Mouse (Mus musculus): Measurements from ENCODE around the gene Ndufaf3. TPM values are rescaled to one million over a fixed set of nuclear protein-coding genes. Genes with fewer than 3 reads are reported as not detected.
"Not testable (repeated sequence)": the region's sequence is repeated elsewhere in the genome, so short reads cannot be mapped to it uniquely, and the experiment has no call there.

Ndufaf3 gene
- total RNA-seq (2014; rRNA removed; ENCODE audit: low replicate concordance) (41.3 and 84.4 TPM in 2 replicates), polyA plus RNA-seq (2015; fragmentation: Nextera tagmentation; extraction: Ambion mirVana) (82.6 and 86.1 TPM in 2 replicates)

DNA sequence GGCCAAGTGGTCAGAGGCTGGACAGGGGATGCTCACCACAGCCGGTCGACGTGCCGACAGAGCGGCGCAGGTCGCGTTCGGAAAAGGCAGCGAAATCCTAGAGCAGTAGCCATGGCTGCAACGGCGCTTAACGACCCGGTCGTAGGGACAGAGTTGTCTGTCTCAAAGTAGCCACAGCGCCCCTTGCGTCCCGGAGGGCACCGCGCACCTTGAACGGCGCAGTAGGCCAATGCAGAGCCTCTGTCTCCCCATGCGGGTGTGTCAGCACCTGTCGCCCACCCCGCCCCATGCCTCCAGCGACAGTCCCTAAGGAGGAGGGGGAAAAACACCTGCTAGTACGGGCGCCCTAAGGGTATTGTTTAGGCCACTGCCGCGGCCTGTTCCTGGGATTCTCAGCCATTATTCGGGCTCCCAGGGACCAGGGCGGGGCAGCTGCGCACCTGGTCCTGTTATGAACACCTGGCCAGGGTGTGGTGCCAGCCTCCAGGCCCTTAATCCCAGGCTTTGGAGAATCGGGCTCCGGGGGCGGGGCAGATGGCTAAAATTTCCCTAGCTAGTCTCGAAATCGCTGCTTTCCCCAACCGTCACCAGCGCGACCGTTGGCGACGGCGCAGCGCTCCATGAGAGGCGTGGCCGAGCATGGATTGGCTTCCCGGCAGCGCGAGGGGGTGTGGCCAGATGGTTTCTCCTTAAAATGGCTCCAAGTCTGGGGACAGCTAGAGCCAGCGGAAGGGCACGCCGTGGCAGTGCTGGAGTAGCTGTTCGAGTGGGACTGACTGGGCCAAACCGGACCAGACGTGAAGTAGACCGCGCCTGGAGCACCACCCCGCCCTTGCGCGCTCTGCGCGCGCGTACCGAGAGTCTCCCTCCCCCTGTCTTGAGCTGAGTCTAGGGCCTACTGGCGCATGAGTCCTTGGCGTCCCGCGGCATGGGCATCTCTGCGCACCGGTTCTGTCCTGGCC, at the start of gene Ndufaf3:
Ndufaf3 (minus strand) TSS at position 620 of the 962 bp plus-strand sequence.
- Histone ChIP-seq H3K9me3 (replicated peaks; ENCODE audit: control insufficient read depth, low read length) (no peaks in the 10 kb centered on the region), H3K36me3 (replicated peaks; ENCODE audit: control insufficient read depth, insufficient read depth, low read length) (peaks cover 45% of the 10 kb centered on the region), H3K27ac (ENCODE audit: low read depth) (peak within 1 kb of the TSS; percentile 95), H3K4me3 (ENCODE audit: low read depth, low read length) (peak within 1 kb of the TSS; percentile 76), H3K27me3 (ENCODE audit: control insufficient read depth, insufficient read depth, low read length) (no peaks in the 10 kb centered on the region), H3K4me2 (ENCODE audit: low read depth, low read length) (peak within 1 kb of the TSS; percentile 98), H3K4me1 (ENCODE audit: control insufficient read depth, insufficient read depth) (peaks cover 34% of the 10 kb centered on the region), H3K9ac (replicated peaks; ENCODE audit: low read depth, low read length) (peak within 1 kb of the TSS; percentile 75)
- peak; percentile 96 for DNase-seq (ENCODE audit: low spot score)
- 0 out of 2 replicates have a peak, but pooled peaks have one; percentile 53 for TF ChIP-seq EP300 (IDR thresholded peaks at IDR 0.05; ENCODE audit: low read depth)
- TF ChIP-seq CTCF (IDR thresholded peaks at IDR 0.05; ENCODE audit: low read depth), result peak; percentile 89
- ATAC-seq (ENCODE audit: insufficient read depth, low read depth), result peak; percentile 87
- WGBS, result under 1% methylated on average over 73 of the region's 73 CpGs

DNA sequence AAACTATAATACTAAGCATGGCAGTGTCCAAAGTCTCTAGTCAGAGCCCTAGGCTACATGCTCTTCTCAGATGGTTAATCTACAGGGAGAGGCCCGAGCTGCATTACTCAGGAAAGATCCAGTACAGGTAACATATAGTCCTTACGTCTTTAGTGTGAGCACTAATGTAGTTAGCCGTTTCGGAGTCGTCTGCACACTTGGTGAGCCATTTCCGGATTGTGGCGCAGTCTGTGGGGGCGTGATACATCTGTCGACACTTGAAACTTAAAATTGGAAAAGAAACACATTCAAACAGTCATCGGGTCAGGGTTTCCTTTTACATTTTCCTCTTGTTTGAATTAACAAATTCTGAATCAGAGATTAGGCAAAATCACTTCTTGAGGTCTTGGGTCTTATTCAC, 44.3 kb upstream of the Ndufaf3 start:
- Histone ChIP-seq H3K36me3 (replicated peaks; ENCODE audit: control insufficient read depth, insufficient read depth, low read length) (peaks cover 99% of the 10 kb centered on the region), H3K9ac (replicated peaks; ENCODE audit: low read depth, low read length) (no peak overlapping the region), H3K4me2 (ENCODE audit: low read depth, low read length) (no peak overlapping the region), H3K4me1 (ENCODE audit: control insufficient read depth, insufficient read depth) (no peaks in the 10 kb centered on the region), H3K27ac (ENCODE audit: low read depth) (no peak overlapping the region), H3K9me3 (replicated peaks; ENCODE audit: control insufficient read depth, low read length) (no peaks in the 10 kb centered on the region), H3K4me3 (ENCODE audit: low read depth, low read length) (no peak overlapping the region), H3K27me3 (ENCODE audit: control insufficient read depth, insufficient read depth, low read length) (no peaks in the 10 kb centered on the region)
- TF ChIP-seq CTCF (IDR thresholded peaks at IDR 0.05; ENCODE audit: low read depth) (no peak), EP300 (IDR thresholded peaks at IDR 0.05; ENCODE audit: low read depth) (no peak)
- no peak for DNase-seq (ENCODE audit: low spot score)
- no peak for ATAC-seq (ENCODE audit: insufficient read depth, low read depth)
- 90% methylated on average over 10 of the region's 10 CpGs for WGBS

DNA sequence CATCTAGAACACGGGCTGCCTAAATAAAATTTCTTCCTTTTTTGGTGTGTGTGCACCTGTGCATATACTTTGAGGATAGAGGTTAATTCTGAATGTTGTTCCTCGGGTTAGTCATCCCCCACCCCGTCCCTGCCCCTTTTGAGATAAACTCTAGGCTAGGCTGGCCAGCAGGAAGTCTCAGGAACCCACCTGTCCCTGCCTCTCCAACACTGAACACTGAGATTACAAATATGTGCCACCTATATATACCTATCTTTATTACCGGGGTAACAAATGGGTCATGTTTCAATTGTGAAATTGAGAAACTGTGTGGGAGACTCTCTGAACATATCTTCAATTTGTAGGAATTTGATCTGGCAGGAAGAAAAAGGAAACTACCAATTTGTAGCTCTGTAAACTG, 41.7 kb upstream of the Ndufaf3 start:
- TF ChIP-seq CTCF (IDR thresholded peaks at IDR 0.05; ENCODE audit: low read depth), result no peak
- no peak for TF ChIP-seq EP300 (IDR thresholded peaks at IDR 0.05; ENCODE audit: low read depth)
- no peak for DNase-seq (ENCODE audit: low spot score)
- no peak for ATAC-seq (ENCODE audit: insufficient read depth, low read depth)
- WGBS, result 74% methylated on average over 4 of the region's 4 CpGs
- no peaks in the 10 kb centered on the region for H3K9me3 ChIP-seq (replicated peaks; ENCODE audit: control insufficient read depth, low read length)
- H3K4me2 ChIP-seq (ENCODE audit: low read depth, low read length), result no peak overlapping the region
- H3K4me3 ChIP-seq (ENCODE audit: low read depth, low read length), result no peak overlapping the region
- H3K4me1 ChIP-seq (ENCODE audit: control insufficient read depth, insufficient read depth), result no peaks in the 10 kb centered on the region
- H3K9ac ChIP-seq (replicated peaks; ENCODE audit: low read depth, low read length), result no peak overlapping the region
- peaks cover 94% of the 10 kb centered on the region for H3K36me3 ChIP-seq (replicated peaks; ENCODE audit: control insufficient read depth, insufficient read depth, low read length)
- no peaks in the 10 kb centered on the region for H3K27me3 ChIP-seq (ENCODE audit: control insufficient read depth, insufficient read depth, low read length)
- no peak overlapping the region for H3K27ac ChIP-seq (ENCODE audit: low read depth)

DNA sequence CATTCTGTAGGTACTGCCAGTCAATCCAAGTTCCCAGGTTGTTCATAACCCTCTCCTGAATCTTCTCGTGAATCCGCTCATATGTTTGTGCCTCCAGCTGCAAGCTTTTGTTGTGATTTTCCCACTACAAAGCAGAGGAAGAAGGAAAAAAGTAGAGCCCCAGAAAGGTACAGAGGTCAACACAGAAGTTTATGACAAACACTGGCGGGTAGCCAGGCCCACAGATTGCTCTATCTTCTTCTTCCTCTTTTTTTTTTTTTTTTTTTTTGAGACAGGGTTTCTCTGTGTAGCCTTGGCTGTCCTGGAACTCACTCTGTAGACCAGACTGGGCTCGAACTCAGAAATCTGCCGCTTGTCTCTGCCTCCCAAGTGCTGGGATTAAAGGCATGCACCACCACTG, 40.7 kb upstream of the Ndufaf3 start:
- not testable (repeated sequence) for ATAC-seq (ENCODE audit: insufficient read depth, low read depth); H3K9ac ChIP-seq (replicated peaks; ENCODE audit: low read depth, low read length); H3K4me2 ChIP-seq (ENCODE audit: low read depth, low read length); H3K27ac ChIP-seq (ENCODE audit: low read depth); DNase-seq (ENCODE audit: low spot score); H3K9me3 ChIP-seq (replicated peaks; ENCODE audit: control insufficient read depth, low read length); H3K4me1 ChIP-seq (ENCODE audit: control insufficient read depth, insufficient read depth); H3K27me3 ChIP-seq (ENCODE audit: control insufficient read depth, insufficient read depth, low read length); H3K4me3 ChIP-seq (ENCODE audit: low read depth, low read length)
- 76% methylated on average over 5 of the region's 5 CpGs for WGBS
- peaks cover 94% of the 10 kb centered on the region for H3K36me3 ChIP-seq (replicated peaks; ENCODE audit: control insufficient read depth, insufficient read depth, low read length)

DNA sequence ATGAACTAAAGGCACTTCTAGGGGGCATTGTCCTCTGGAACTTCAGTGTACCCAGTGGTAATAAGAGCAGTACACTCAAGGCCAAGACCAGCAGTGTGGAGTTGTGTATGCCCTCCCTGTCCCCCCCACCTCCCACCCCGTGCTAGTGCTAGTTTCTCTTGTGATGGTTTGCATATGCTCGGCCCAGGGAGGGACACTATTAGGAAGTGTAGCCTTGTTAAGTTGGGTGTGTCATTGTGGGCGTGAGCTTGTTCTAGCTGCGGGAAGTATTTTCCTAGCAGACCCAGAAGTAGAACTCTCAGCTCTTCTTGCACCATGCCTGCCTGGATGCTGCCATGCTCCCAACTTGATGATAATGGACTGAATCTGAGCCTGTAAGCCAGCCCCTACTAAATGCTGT, 34.8 kb upstream of the Ndufaf3 start:
- DNase-seq (ENCODE audit: low spot score) (no peak), ATAC-seq (ENCODE audit: insufficient read depth, low read depth) (no peak)
- Histone ChIP-seq H3K36me3 (replicated peaks; ENCODE audit: control insufficient read depth, insufficient read depth, low read length) (peaks cover 39% of the 10 kb centered on the region), H3K4me3 (ENCODE audit: low read depth, low read length) (no peak overlapping the region), H3K4me2 (ENCODE audit: low read depth, low read length) (no peak overlapping the region), H3K27ac (ENCODE audit: low read depth) (no peak overlapping the region), H3K27me3 (ENCODE audit: control insufficient read depth, insufficient read depth, low read length) (no peaks in the 10 kb centered on the region), H3K9me3 (replicated peaks; ENCODE audit: control insufficient read depth, low read length) (no peaks in the 10 kb centered on the region), H3K4me1 (ENCODE audit: control insufficient read depth, insufficient read depth) (peaks cover 4% of the 10 kb centered on the region; the same call in 1 of the 2 replicates), H3K9ac (replicated peaks; ENCODE audit: low read depth, low read length) (no peak overlapping the region)
- TF ChIP-seq CTCF (IDR thresholded peaks at IDR 0.05; ENCODE audit: low read depth) (no peak), EP300 (IDR thresholded peaks at IDR 0.05; ENCODE audit: low read depth) (no peak)
- 70% methylated on average over 4 of the region's 4 CpGs for WGBS

Measured in heart, postnatal 0 days (tissue).